Mouse (Mus musculus) adrenal gland, postnatal 4 days (tissue): ENCODE data around the gene Rpl22. TPM values are rescaled to one million over a fixed set of nuclear protein-coding genes. Genes with fewer than 3 reads are reported as not detected.

Experiments
- total RNA-seq, 2 experiments: library from RNA; stranded (reverse); gene quantifications; 2 replicates each; pipeline ENCODE4 v1.2.3; 2021

Gene Rpl22
- total RNA-seq, 2 experiments from 2014 or later = 608 to 640 TPM

Other genes with a start within 250 kb of the Rpl22 start
- 1 to 10 TPM; 1.2 to 1.4 TPM for gene Tnfrsf25, start 209.8 kb upstream of the Rpl22 start, total RNA-seq
- gene Espn, start 173.4 kb upstream of the Rpl22 start, total RNA-seq = 1 to 10 TPM; 1.0 to 5.1 TPM
- not detected for gene Hes2, start 166.9 kb upstream of the Rpl22 start, total RNA-seq
- 10 to 100 TPM; 39.1 to 44.4 TPM for gene Acot7, start 147.6 kb upstream of the Rpl22 start, total RNA-seq
- 10 to 100 TPM; 13.9 to 15.5 TPM for gene Gpr153, start 51.5 kb upstream of the Rpl22 start, total RNA-seq
- gene Hes3, start 34.1 kb upstream of the Rpl22 start, total RNA-seq = not detected
- gene Icmt, start 28.5 kb upstream of the Rpl22 start, total RNA-seq = 10 to 100 TPM; 35.4 to 35.5 TPM
- gene Rnf207, start 6.7 kb upstream of the Rpl22 start, total RNA-seq = 1 to 10 TPM; 1.2 to 1.3 TPM
- 10 to 100 TPM; 19.0 to 24.7 TPM for gene Chd5, start 12.9 kb downstream of the Rpl22 start, total RNA-seq
- gene Nphp4, start 151.0 kb downstream of the Rpl22 start, total RNA-seq = 1 to 10 TPM; 4.5 to 6.5 TPM
- gene Kcnab2, start 152.1 kb downstream of the Rpl22 start, total RNA-seq = 10 to 100 TPM; 10.1 to 10.4 TPM